Mouse (Mus musculus) cerebellum, postnatal 14 days (tissue): Measurements from ENCODE around the gene Vmn1r71.
"Not testable (repeated sequence)": the region's sequence is repeated elsewhere in the genome, so short reads cannot be mapped to it uniquely, and the experiment has no call there.

ENCODE experiments used
- DNase-seq, 2 experiments: peaks; one replicate each; pipeline ENCODE4 v3.0.0; 2021; ENCODE audit warnings: mixed read lengths in 2 of 2

The Vmn1r71 gene

DNA sequence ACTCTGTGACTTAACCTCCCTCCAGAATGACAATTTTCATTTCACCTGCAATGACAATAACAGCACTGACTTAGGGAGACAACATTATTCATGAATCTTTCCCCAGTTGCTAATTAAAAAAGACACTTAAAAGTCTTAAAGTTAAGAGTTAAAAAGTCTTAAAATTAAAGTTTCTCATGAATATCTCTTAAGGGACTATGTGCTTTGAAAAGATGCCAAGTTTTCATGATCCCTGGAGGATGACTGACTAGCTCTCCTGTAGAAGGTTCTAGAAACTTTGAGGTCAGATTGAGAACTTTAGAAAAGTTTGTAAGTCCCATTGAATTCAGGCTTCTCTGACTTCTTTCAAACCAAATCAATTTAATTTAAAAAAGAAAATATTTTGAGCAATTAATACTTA is at the start of gene Vmn1r71:
TSS of gene Vmn1r71 (minus strand) at position 101 of the 400 bp plus-strand sequence.
- no peak for DNase-seq

DNA sequence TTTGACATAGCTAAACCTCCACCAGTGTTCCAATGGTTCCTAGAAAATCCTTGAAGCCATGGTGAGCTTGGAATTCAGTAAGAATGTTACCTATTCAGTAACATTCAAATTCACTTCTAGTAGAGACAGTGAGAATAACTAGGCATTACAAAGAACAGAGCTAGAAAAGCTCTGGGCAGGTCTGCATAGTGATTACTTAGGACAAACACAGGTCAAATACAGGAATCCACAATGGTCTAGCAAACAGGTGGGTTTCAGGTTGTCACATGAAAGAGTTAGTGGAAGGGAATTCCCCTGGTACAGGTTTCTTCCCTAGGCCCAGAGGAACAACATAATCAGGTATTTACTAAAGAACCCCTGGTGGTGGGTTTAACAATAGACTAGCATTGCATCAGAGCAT is 3.4 kb upstream of the Vmn1r71 start:
- DNase-seq, result not testable (repeated sequence)
